In genomic region chr8:125619336-125619906, GRCm38 (mm10) we compare ENCODE assay signal across 8 mouse cellular contexts. TPM values are rescaled to one million over a fixed set of nuclear protein-coding genes. Genes with fewer than 3 reads are reported as not detected.
DNase-seq lines count a peak whose midpoint lies in the region; ATAC-seq and TF ChIP-seq lines count a peak whose summit lies in the region.

No protein-coding gene starts in this region.

- ATAC-seq in embryonic facial prominence, embryonic 11.5 days (replicated peaks; ENCODE audit: insufficient number of reproducible peaks, low FRiP score, low TSS enrichment, low read depth) = no peak
- peak; percentile 55 for ATAC-seq in hindbrain, postnatal 0 days
- ATAC-seq in lung, postnatal 0 days = peak; percentile 76

- TF ChIP-seq EP300 in lung, postnatal 0 days (IDR thresholded peaks at IDR 0.05) = no peak

- no peaks in the 10 kb centered on the region for H3K9me3 ChIP-seq in embryonic facial prominence, embryonic 11.5 days (replicated peaks; ENCODE audit: control insufficient read depth, low read length)
- no peaks in the 10 kb centered on the region for H3K9me3 ChIP-seq in hindbrain, postnatal 0 days (ENCODE audit: low read length)
- H3K9me3 ChIP-seq in lung, postnatal 0 days (ENCODE audit: low read length) = no peaks in the 10 kb centered on the region

- no peak overlapping the region for H3K4me3 ChIP-seq in embryonic facial prominence, embryonic 11.5 days (ENCODE audit: low read depth, low read length)
- H3K4me3 ChIP-seq in hindbrain, postnatal 0 days (ENCODE audit: low read length) = no peak overlapping the region
- H3K4me3 ChIP-seq in lung, postnatal 0 days (ENCODE audit: low read depth, low read length) = no peak overlapping the region

- peak; percentile 14 to 18 for DNase-seq in heart, adult 18-20 months
- no peak for DNase-seq in heart, adult 9 months (ENCODE audit: low spot score in 2 of 2)
- DNase-seq in adrenal gland, adult 18-20 months (ENCODE audit: low spot score in 2 of 2) = peak; percentile 49 to 56
- peak; percentile 39 for DNase-seq in embryonic facial prominence, embryonic 11.5 days (ENCODE audit: low spot score)
- DNase-seq in hindbrain, postnatal 0 days (ENCODE audit: low spot score) = peak; percentile 75
- peak; percentile 85 for DNase-seq in lung, postnatal 0 days (ENCODE audit: low spot score)
- peak; percentile 59 for DNase-seq in retina, adult 2 months (ENCODE audit: low read depth, low spot score)
- DNase-seq in spleen, postnatal 36 days (ENCODE audit: low spot score in 2 of 2) = no peak

- no peaks in the 10 kb centered on the region; the same call in 1 of the 2 replicates for H3K4me1 ChIP-seq in embryonic facial prominence, embryonic 11.5 days (ENCODE audit: control insufficient read depth, insufficient read depth, low read length)
- peaks cover 6% of the 10 kb centered on the region; the same call in 1 of the 2 replicates for H3K4me1 ChIP-seq in hindbrain, postnatal 0 days (ENCODE audit: insufficient read depth, low read length)
- peaks cover 10% of the 10 kb centered on the region for H3K4me1 ChIP-seq in lung, postnatal 0 days (ENCODE audit: insufficient read depth, low read depth, low read length)

- no peak overlapping the region for H3K4me2 ChIP-seq in embryonic facial prominence, embryonic 11.5 days (ENCODE audit: low read depth, low read length)
- no peak overlapping the region for H3K4me2 ChIP-seq in hindbrain, postnatal 0 days (ENCODE audit: low read depth, low read length)
- H3K4me2 ChIP-seq in lung, postnatal 0 days (replicated peaks; ENCODE audit: low read depth, low read length) = peak overlapping the region; percentile 32

- TF ChIP-seq CTCF in hindbrain, postnatal 0 days (IDR thresholded peaks at IDR 0.05; ENCODE audit: low read depth) = peak; percentile 50
- peak; percentile 44 for TF ChIP-seq CTCF in lung, postnatal 0 days (IDR thresholded peaks at IDR 0.05)

- no peak overlapping the region for H3K27ac ChIP-seq in embryonic facial prominence, embryonic 11.5 days (replicated peaks; ENCODE audit: low read depth, low read length)
- H3K27ac ChIP-seq in hindbrain, postnatal 0 days = peak overlapping the region; percentile 21; the same call in 1 of the 2 replicates
- peak overlapping the region; percentile 54; the same call in 1 of the 2 replicates for H3K27ac ChIP-seq in lung, postnatal 0 days (ENCODE audit: low read length)

- 53% methylated on average over 12 of the region's 12 CpGs for WGBS in embryonic facial prominence, embryonic 11.5 days
- WGBS in hindbrain, postnatal 0 days = 30% methylated on average over 12 of the region's 12 CpGs
- WGBS in lung, postnatal 0 days = 43% methylated on average over 12 of the region's 12 CpGs

- H3K9ac ChIP-seq in embryonic facial prominence, embryonic 11.5 days (replicated peaks; ENCODE audit: low read length) = no peak overlapping the region
- no peak overlapping the region for H3K9ac ChIP-seq in hindbrain, postnatal 0 days (replicated peaks; ENCODE audit: low read length)
- no peak overlapping the region for H3K9ac ChIP-seq in lung, postnatal 0 days (replicated peaks; ENCODE audit: low read depth)

- H3K27me3 ChIP-seq in embryonic facial prominence, embryonic 11.5 days (ENCODE audit: control insufficient read depth, insufficient read depth, low read length) = no peaks in the 10 kb centered on the region
- H3K27me3 ChIP-seq in hindbrain, postnatal 0 days (ENCODE audit: insufficient read depth, low read length) = no peaks in the 10 kb centered on the region
- no peaks in the 10 kb centered on the region for H3K27me3 ChIP-seq in lung, postnatal 0 days (replicated peaks; ENCODE audit: insufficient read depth, low read length)

- H3K36me3 ChIP-seq in embryonic facial prominence, embryonic 11.5 days (replicated peaks; ENCODE audit: control insufficient read depth, insufficient read depth, low read depth, low read length) = no peaks in the 10 kb centered on the region
- no peaks in the 10 kb centered on the region for H3K36me3 ChIP-seq in hindbrain, postnatal 0 days (ENCODE audit: insufficient read depth, low read length)
- no peaks in the 10 kb centered on the region for H3K36me3 ChIP-seq in lung, postnatal 0 days (ENCODE audit: insufficient read depth, low read length)

RNA-seq across cellular contexts. Expression of gene Sipa1l2, which starts 49.8 kb away (rescaled TPM):
- total RNA-seq in heart, adult 18-20 months (2021) = 10 to 100 TPM; 37.9 to 42.2 TPM
- total RNA-seq in adrenal gland, adult 18-20 months (2021) = 10 to 100 TPM; 34.3 to 48.1 TPM
- 9.4 and 9.6 TPM in 2 replicates for polyA plus RNA-seq in embryonic facial prominence, embryonic 11.5 days (2014; fragmentation: Nextera tagmentation; extraction: Ambion mirVana)
- 62.2 and 62.8 TPM in 2 replicates for total RNA-seq in hindbrain, postnatal 0 days (2014; rRNA removed)
- polyA plus RNA-seq in hindbrain, postnatal 0 days (2015; fragmentation: Nextera tagmentation; extraction: Ambion mirVana) = 11.5 and 12.2 TPM in 2 replicates
- polyA plus RNA-seq in lung, postnatal 0 days (2015; fragmentation: Nextera tagmentation; extraction: Ambion mirVana) = 9.4 and 11.1 TPM in 2 replicates

RNA-seq across cellular contexts. Expression of gene Map10, which starts 50.2 kb away (rescaled TPM):
- 1 to 10 TPM; 4.5 to 5.1 TPM for total RNA-seq in heart, adult 18-20 months (2021)
- total RNA-seq in adrenal gland, adult 18-20 months (2021) = 1 to 10 TPM; 2.9 to 3.2 TPM
- polyA plus RNA-seq in embryonic facial prominence, embryonic 11.5 days (2014; fragmentation: Nextera tagmentation; extraction: Ambion mirVana) = 8.1 and 8.4 TPM in 2 replicates
- 9.7 and 13.4 TPM in 2 replicates for total RNA-seq in hindbrain, postnatal 0 days (2014; rRNA removed)
- polyA plus RNA-seq in hindbrain, postnatal 0 days (2015; fragmentation: Nextera tagmentation; extraction: Ambion mirVana) = 5.5 and 6.3 TPM in 2 replicates
- 3.6 and 3.7 TPM in 2 replicates for polyA plus RNA-seq in lung, postnatal 0 days (2015; fragmentation: Nextera tagmentation; extraction: Ambion mirVana)

Comparison
In these comparisons a context has a peak if more than half of its experiments do, and no peak if none do; other contexts are left out.
1. DNase-seq: peak in heart, adult 18-20 months (2 of 2), adrenal gland, adult 18-20 months (2 of 2), embryonic facial prominence, embryonic 11.5 days (single experiment), hindbrain, postnatal 0 days (single experiment), lung, postnatal 0 days (single experiment) and retina, adult 2 months (single experiment); none in heart, adult 9 months (0 of 2) and spleen, postnatal 36 days (0 of 2).